In the genomic region with DNA sequence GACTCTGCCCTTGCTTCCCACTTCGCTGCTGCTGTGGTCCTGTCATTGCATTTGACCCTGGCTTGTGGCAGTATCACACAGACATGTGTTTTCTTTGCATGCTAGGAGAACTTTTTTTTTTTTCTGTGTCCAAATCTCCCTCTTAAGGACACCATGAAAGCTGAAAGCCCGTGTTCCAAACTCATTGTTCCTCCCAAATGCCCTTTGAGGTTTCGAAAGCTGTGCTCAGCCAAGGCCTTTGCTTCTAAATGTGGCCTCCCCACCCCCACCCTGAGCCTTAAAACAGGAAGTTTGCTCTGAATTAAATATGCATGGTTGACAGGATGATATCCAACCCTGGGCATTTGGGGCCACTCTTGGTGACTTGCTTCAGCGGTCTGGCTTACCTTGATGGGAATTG, we compare ENCODE assay signal across 16 mouse cellular contexts. TPM values are rescaled to one million over a fixed set of nuclear protein-coding genes. Genes with fewer than 3 reads are reported as not detected.
DNase-seq lines count a peak whose midpoint lies in the region; ATAC-seq and TF ChIP-seq lines count a peak whose summit lies in the region.
"Had no signal": no experiment of that assay in that cellular context is flagged by ENCODE, and none has a peak within 500 bp of the region (broad histone marks: within the 10 kb centered on the region; RNA-seq: fewer than 3 reads in every experiment).

No protein-coding gene starts in this region.

- ATAC-seq in embryonic facial prominence, embryonic 15.5 days (ENCODE audit: insufficient number of reproducible peaks, low FRiP score, low TSS enrichment, low read depth) = no peak
- ATAC-seq in megakaryocyte progenitor cell, adult 5-6 weeks (replicated peaks; ENCODE audit: poor library complexity) = peak; percentile 69
- ATAC-seq: midbrain, embryonic 13.5 days had no signal

- no peak for TF ChIP-seq CTCF in cerebellum, adult 2 months (IDR thresholded peaks at IDR 0.05; ENCODE audit: borderline replicate concordance, insufficient read depth, low read depth, low read length)

- no peak overlapping the region for H3K9ac ChIP-seq in embryonic facial prominence, embryonic 15.5 days
- H3K9ac ChIP-seq: hindbrain, embryonic 15.5 days; midbrain, embryonic 13.5 days; neural tube, embryonic 12.5 days had no signal

- H3K27ac ChIP-seq in cerebellum, adult 2 months (ENCODE audit: insufficient read depth, low read length) = peak overlapping the region; percentile 75; the same call in 1 of the 2 replicates
- H3K27ac ChIP-seq in embryonic facial prominence, embryonic 15.5 days (replicated peaks) = 0 out of 2 replicates have a peak overlapping the region, but pooled peaks have one; percentile 34
- H3K27ac ChIP-seq: hindbrain, embryonic 15.5 days; midbrain, embryonic 13.5 days; neural tube, embryonic 12.5 days had no signal

- TF ChIP-seq POLR2A in cerebellum, adult 2 months (IDR thresholded peaks at IDR 0.05; ENCODE audit: borderline replicate concordance, insufficient read depth, low read length) = no peak

- WGBS in cerebellum, adult 2 months = 84% methylated on average over 4 of the region's 4 CpGs
- WGBS in embryonic facial prominence, embryonic 15.5 days = 52% methylated on average over 4 of the region's 4 CpGs

- no peaks in the 10 kb centered on the region for H3K9me3 ChIP-seq in embryonic facial prominence, embryonic 15.5 days (replicated peaks)
- H3K9me3 ChIP-seq: hindbrain, embryonic 15.5 days; midbrain, embryonic 13.5 days; neural tube, embryonic 12.5 days had no signal

- DNase-seq in cerebellum, adult 2 months = no peak
- no peak for DNase-seq in cerebellum, adult 9-10 months
- DNase-seq in lung, postnatal 36 days = peak; percentile 17
- no peak for DNase-seq in lung, postnatal 14 days
- DNase-seq in layer of hippocampus, adult 9-10 months (ENCODE audit: low spot score) = no peak
- no peak for DNase-seq in spleen, postnatal 4 days (ENCODE audit: low spot score in 2 of 2)
- DNase-seq: kidney, postnatal 14 days; retina, postnatal 1 day; thymus, postnatal 25 days had no signal

- no peaks in the 10 kb centered on the region for H3K27me3 ChIP-seq in cerebellum, adult 2 months (ENCODE audit: control insufficient read depth, insufficient read depth, low read length)
- no peaks in the 10 kb centered on the region for H3K27me3 ChIP-seq in embryonic facial prominence, embryonic 15.5 days
- H3K27me3 ChIP-seq: hindbrain, embryonic 15.5 days; midbrain, embryonic 13.5 days; neural tube, embryonic 12.5 days had no signal

- no peak overlapping the region for H3K4me2 ChIP-seq in embryonic facial prominence, embryonic 15.5 days (replicated peaks)
- H3K4me2 ChIP-seq: hindbrain, embryonic 15.5 days; midbrain, embryonic 13.5 days; neural tube, embryonic 12.5 days had no signal

- no peaks in the 10 kb centered on the region; the same call in 1 of the 2 replicates for H3K4me1 ChIP-seq in cerebellum, adult 2 months (ENCODE audit: control insufficient read depth, insufficient read depth, low read length)
- H3K4me1 ChIP-seq in embryonic facial prominence, embryonic 15.5 days = peaks cover 27% of the 10 kb centered on the region
- H3K4me1 ChIP-seq: hindbrain, embryonic 15.5 days; neural tube, embryonic 12.5 days had no signal

- H3K4me3 ChIP-seq in cerebellum, adult 2 months (replicated peaks; ENCODE audit: insufficient read depth, low read depth, low read length) = no peak overlapping the region
- no peak overlapping the region for H3K4me3 ChIP-seq in embryonic facial prominence, embryonic 15.5 days (replicated peaks)
- H3K4me3 ChIP-seq: erythroblast, embryonic 14.5 days; heart, adult 2 months; hindbrain, embryonic 15.5 days; midbrain, embryonic 13.5 days; neural tube, embryonic 12.5 days had no signal

- no peaks in the 10 kb centered on the region for H3K36me3 ChIP-seq in embryonic facial prominence, embryonic 15.5 days
- H3K36me3 ChIP-seq: hindbrain, embryonic 15.5 days; midbrain, embryonic 13.5 days; neural tube, embryonic 12.5 days had no signal

RNA-seq across cellular contexts. Expression of a gene that starts 27.0 kb away (rescaled TPM):
- 14.7 and 16.9 TPM in 2 replicates for polyA plus RNA-seq in cerebellum, adult 2 months (2012; rRNA removed)
- 32.7 and 33.8 TPM in 2 replicates for polyA plus RNA-seq in embryonic facial prominence, embryonic 15.5 days (2015; fragmentation: Nextera tagmentation; extraction: Ambion mirVana)
- total RNA-seq in megakaryocyte progenitor cell, adult 5-6 weeks (2015) = 12.1 and 16.7 TPM in 2 replicates
- total RNA-seq in megakaryocyte progenitor cell, adult 5-6 weeks (2017) = 11.1 and 13.5 TPM in 2 replicates
- polyA plus RNA-seq: erythroblast, embryonic 14.5 days had no signal
